Mouse (Mus musculus) C2C12 (cell line): ENCODE data around the gene Ercc6l. TPM values are rescaled to one million over a fixed set of nuclear protein-coding genes. Genes with fewer than 3 reads are reported as not detected.

Source experiments
- H3K27me3 ChIP-seq: one replicate; pipeline ENCODE4 v1.6.1; 2011; ENCODE audit not compliant: control insufficient read depth, insufficient read depth, insufficient read length
- H3K36me3 ChIP-seq: one replicate; pipeline ENCODE4 v1.6.1; 2011; ENCODE audit not compliant: control insufficient read depth, insufficient read depth
- H3K4me3 ChIP-seq: one replicate; pipeline ENCODE4 v1.5.1; 2011; ENCODE audit warnings: mild to moderate bottlenecking, control low read depth; ENCODE audit not compliant: poor library complexity, insufficient read depth, severe bottlenecking
- H3K79me2 ChIP-seq: one replicate; pipeline ENCODE4 v1.6.1; 2011; ENCODE audit not compliant: control insufficient read depth, insufficient read depth
- H3K79me3 ChIP-seq: one replicate; pipeline ENCODE4 v1.6.1; 2011; ENCODE audit warnings: low read depth, control low read depth
- H3ac ChIP-seq: one replicate; pipeline ENCODE3; 2011; ENCODE audit warnings: low read depth; ENCODE audit not compliant: control insufficient read depth, insufficient read length
- CEBPB ChIP-seq: IDR thresholded peaks from one replicate; pipeline ENCODE4 v1.6.1; 2011; ENCODE audit warnings: low read depth, mild to moderate bottlenecking, control low read depth, moderate library complexity
- CTCF ChIP-seq: IDR thresholded peaks from one replicate; pipeline ENCODE4 v1.5.1; 2011; ENCODE audit not compliant: control insufficient read depth, insufficient read depth, insufficient read length
- FOSL1 ChIP-seq: IDR thresholded peaks from one replicate; pipeline ENCODE4 v1.8.0; 2011; ENCODE audit warnings: mild to moderate bottlenecking, low read length; ENCODE audit not compliant: poor library complexity, insufficient read depth, severe bottlenecking
- MAX ChIP-seq: IDR thresholded peaks from one replicate; pipeline ENCODE4 v1.6.1; 2011; ENCODE audit warnings: mild to moderate bottlenecking, control low read depth
- MYOD1 ChIP-seq: IDR thresholded peaks from one replicate; pipeline ENCODE4 v1.6.1; 2011; ENCODE audit warnings: low read depth; ENCODE audit not compliant: control insufficient read depth, insufficient read length
- MYOG ChIP-seq: IDR thresholded peaks from one replicate; pipeline ENCODE4 v1.6.1; 2011; ENCODE audit not compliant: control insufficient read depth, insufficient read length; ENCODE audit errors: extremely low read depth
- USF1 ChIP-seq: IDR thresholded peaks from one replicate; pipeline ENCODE4 v1.6.1; 2011; ENCODE audit warnings: low read depth, mild to moderate bottlenecking, control low read depth, moderate library complexity
- long read RNA-seq, 2 experiments: library from polyadenylated mRNA; unstranded; transcript quantifications; one replicate each; pipeline ENCODE4 v2.0.0; 2019 to 2020
- polyA plus RNA-seq: library from polyadenylated mRNA; unstranded; fragments of >200 nt; fragmentation: generic; extraction: Trizol; gene quantifications from one replicate; pipeline ENCODE4 v1.2.1, GENCODE M21; 2012; ENCODE audit warnings: missing spikeins

The Ercc6l gene
- polyA plus RNA-seq, result 6.2 TPM
- long read RNA-seq, experiment 1, full-length matches to known transcripts, result 5 of 7 reads
- long read RNA-seq, experiment 1, partial matches to known transcripts, result 0 of 7 reads
- long read RNA-seq, experiment 1, other reads (novel, unspliced or antisense), result 2 of 7 reads
- long read RNA-seq, experiment 2, full-length matches to known transcripts, result 208 of 232 reads
- long read RNA-seq, experiment 2, partial matches to known transcripts, result 0 of 232 reads
- long read RNA-seq, experiment 2, other reads (novel, unspliced or antisense), result 24 of 232 reads

DNA sequence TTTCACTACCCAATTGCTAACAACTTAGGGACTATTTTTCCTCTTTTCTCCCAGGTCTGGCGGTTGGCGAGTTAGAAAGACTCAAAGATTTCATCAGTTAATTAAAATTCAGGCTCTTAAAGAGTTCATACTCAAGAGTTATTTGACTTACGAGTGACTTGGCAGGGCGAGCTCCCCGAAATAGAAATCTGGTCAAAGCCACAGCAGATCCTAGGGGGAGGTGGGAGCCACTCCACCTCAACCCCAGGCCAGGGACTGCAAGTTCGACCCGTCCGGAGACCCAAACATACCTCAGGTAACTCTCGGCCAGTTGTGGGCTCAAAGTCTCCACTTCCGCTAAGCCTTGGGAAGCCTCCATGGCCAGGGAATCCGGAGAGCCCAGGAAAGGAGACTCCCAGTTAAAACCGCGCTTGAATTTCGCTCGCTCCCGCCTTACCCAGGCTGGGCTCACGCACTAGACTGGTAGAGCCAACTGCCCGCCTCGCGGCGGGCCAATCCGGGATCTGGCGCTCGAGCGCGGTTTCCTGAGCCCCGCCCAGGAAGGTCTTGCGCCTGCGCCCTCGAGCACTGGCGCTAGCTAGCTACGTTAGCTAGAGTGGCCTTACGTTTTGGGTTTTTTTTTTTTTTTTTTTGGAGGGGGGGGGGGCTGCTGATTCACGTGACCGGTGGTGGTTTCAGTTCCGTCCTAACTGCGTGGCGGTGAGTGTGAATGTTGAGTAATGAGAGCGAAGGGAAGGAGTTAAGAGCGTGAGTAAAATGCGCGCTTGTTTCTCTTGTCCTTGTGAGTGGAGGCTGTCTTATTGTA lies at the start of gene Ercc6l:
Gene Ercc6l (minus strand): TSS at position 474 of the 805 bp plus-strand sequence.
- TF ChIP-seq USF1 (peak; percentile 75), MYOG (no peak)
- peak within 1 kb of the TSS; percentile 82 for H3ac ChIP-seq
- H3K27me3 ChIP-seq, result no peaks in the 10 kb centered on the region
- H3K36me3 ChIP-seq, result no peaks in the 10 kb centered on the region
- H3K79me2 ChIP-seq, result peaks cover 47% of the 10 kb centered on the region
- H3K79me3 ChIP-seq, result peaks cover 42% of the 10 kb centered on the region
- peak within 1 kb of the TSS; percentile 39 for H3K4me3 ChIP-seq

DNA sequence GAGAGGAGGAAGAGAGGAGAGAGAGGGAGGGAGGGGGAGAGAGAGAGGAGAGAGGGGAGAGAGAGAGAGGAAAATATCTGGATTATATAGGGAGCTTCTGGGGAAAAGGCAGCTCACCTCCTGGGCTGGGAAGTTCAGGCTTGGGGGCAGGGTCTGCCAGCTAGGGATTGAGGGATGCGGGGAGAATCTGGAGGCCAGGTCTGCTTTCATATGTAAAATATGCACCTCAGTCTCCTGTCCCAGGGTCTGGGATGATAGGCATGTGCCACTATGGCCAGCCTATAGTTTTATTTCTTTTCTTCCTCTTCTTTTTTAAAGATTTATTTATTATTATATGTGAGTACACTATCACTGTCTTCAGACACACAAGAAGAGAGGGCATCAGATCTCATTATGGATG lies 33.9 kb upstream of the Ercc6l start:
- Histone ChIP-seq H3K4me3 (no peak overlapping the region), H3K36me3 (peaks cover 27% of the 10 kb centered on the region), H3K79me2 (peaks cover 33% of the 10 kb centered on the region), H3K79me3 (peaks cover 31% of the 10 kb centered on the region), H3ac (no peak overlapping the region), H3K27me3 (no peaks in the 10 kb centered on the region)
- no peak for TF ChIP-seq MYOG
- no peak for TF ChIP-seq CTCF
- TF ChIP-seq USF1, result no peak
- TF ChIP-seq FOSL1, result no peak
- TF ChIP-seq MYOD1, result no peak
- no peak for TF ChIP-seq CEBPB
- TF ChIP-seq MAX, result no peak

DNA sequence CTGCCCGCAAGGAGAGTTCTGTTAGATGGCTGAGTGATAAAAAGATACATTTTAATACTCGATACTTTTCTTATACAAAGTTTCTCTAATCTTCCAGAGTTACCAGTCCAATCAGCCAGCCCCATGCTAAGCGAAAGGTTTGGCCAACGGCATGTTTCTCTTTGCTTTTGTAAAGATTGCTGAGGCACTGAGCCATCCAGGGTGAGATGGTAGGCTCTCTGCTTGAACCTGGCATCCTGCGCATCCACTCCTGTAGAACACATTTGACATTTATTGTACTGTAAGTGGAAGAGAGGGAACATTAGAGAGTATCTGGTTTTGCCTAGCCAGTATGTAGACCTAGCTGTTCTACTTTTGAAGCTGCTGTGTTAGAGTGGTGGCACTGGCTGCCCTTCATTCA lies 32.7 kb upstream of the Ercc6l start:
- no peak overlapping the region for H3K4me3 ChIP-seq
- H3K79me2 ChIP-seq, result peaks cover 44% of the 10 kb centered on the region
- H3K27me3 ChIP-seq, result no peaks in the 10 kb centered on the region
- H3K36me3 ChIP-seq, result peaks cover 38% of the 10 kb centered on the region
- H3K79me3 ChIP-seq, result peaks cover 37% of the 10 kb centered on the region
- TF ChIP-seq MYOG (no peak), CTCF (no peak), CEBPB (no peak), MYOD1 (no peak), FOSL1 (no peak), USF1 (no peak), MAX (no peak)
- no peak overlapping the region for H3ac ChIP-seq

DNA sequence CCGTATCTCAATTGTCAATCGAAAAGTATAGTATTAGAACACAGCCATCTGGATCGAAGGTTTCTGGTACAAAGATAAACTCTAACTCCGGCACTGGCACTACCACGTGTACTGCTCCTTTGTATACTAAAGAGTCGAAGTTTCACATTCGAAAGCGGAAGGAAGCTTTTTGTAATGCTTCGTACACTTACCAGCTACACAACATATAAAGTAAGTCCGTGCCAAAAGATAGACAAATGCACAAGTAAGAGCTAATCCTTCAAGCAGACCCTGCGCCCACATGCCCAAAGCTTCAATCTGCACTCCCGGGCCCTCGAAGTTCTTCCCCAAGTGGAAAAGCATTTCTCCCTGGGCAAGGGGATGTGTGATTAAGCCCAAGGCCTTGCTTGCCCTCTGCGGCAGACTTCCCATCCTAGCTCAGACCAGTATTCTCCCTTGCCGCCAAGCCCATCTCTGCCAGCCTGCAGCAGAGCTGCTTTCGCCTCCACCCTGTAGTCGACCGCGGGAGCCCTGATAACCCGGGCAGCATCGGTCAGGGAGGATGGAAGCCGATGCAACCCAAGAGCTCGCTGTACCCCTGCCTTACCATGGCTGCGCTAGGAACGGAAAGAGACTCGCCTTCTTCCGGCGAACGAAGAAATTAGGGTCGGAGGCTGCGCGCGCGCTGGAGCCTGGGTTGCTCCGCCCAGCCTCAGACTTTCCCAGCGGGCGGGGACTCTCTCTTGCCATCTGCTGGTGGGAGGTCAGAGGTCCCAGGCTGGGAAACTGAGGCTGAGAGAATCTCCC lies 32.0 kb upstream of the Ercc6l start, which contains the start of gene Rps4x:
Gene Rps4x (minus strand): TSS at position 683 of the 786 bp plus-strand sequence.
- Histone ChIP-seq H3K27me3 (no peaks in the 10 kb centered on the region), H3K79me3 (peaks cover 37% of the 10 kb centered on the region), H3K4me3 (peak within 1 kb of the TSS; percentile 55), H3K36me3 (peaks cover 44% of the 10 kb centered on the region), H3K79me2 (peaks cover 44% of the 10 kb centered on the region), H3ac (peak within 1 kb of the TSS; percentile 36)
- TF ChIP-seq FOSL1, result no peak
- TF ChIP-seq MYOG, result no peak
- TF ChIP-seq MYOD1, result no peak
- no peak for TF ChIP-seq CEBPB
- peak; percentile 36 for TF ChIP-seq MAX
- TF ChIP-seq USF1, result no peak
- peak; percentile 20 for TF ChIP-seq CTCF

DNA sequence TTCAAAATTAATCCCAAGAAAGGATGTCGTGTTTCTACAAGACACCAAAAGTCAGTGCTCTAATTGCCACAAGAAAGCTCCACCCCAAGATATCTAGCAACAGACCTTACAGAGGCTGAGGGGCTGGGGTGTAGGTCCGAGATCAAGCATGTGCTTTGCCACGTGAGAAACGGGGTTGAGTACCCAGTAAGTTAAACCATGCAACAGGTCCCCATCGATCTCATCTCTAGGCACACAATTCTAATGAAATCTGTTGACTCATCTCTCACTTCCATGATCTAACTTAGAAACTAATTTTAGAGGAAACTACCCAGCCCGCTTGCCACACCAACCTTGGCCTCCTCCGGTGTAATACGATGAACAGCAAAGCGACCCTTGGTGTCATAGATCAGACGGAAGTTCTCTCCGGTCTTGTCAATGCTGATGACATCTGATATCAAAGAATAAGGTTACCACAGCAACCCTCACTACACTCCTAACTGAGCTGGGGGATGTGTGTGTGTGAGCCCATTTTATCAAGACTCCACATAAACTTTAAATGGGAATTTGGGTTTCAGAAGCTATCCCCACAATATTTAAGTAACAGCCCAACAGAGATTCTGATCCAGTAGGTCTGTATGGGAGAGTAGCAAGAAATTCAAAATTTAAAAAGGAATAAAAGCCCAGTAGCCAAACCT lies 30.3 kb upstream of the Ercc6l start:
- TF ChIP-seq MYOG (no peak), CTCF (no peak), MAX (no peak), CEBPB (no peak), MYOD1 (no peak), FOSL1 (no peak), USF1 (no peak)
- peaks cover 52% of the 10 kb centered on the region for H3K36me3 ChIP-seq
- H3K79me2 ChIP-seq, result peaks cover 44% of the 10 kb centered on the region
- peaks cover 37% of the 10 kb centered on the region for H3K79me3 ChIP-seq
- no peaks in the 10 kb centered on the region for H3K27me3 ChIP-seq
- H3K4me3 ChIP-seq, result peak overlapping the region; percentile 55
- H3ac ChIP-seq, result peak overlapping the region; percentile 76
